ENCODE assay signal across 19 mouse cellular contexts in genomic region chr16:25934181-25934580, GRCm38 (mm10).
"Had no signal": no experiment of that assay in that cellular context is flagged by ENCODE, and none has a peak within 500 bp of the region (broad histone marks: within the 10 kb centered on the region; RNA-seq: fewer than 3 reads in every experiment).

No protein-coding gene starts in this region.

- H3K4me2 ChIP-seq: lung, embryonic 14.5 days; midbrain, embryonic 12.5 days; neural tube, embryonic 13.5 days; neural tube, embryonic 15.5 days had no signal

- H3K9ac ChIP-seq: lung, embryonic 14.5 days; midbrain, embryonic 12.5 days; neural tube, embryonic 13.5 days; neural tube, embryonic 15.5 days had no signal

- DNase-seq: lung, adult 18-20 months; lung, embryonic 14.5 days; lung, postnatal 10 days; lung, postnatal 4 days; midbrain, embryonic 14.5 days; retina, postnatal 1 day; right cerebral cortex, adult 18-20 months; right cerebral cortex, postnatal 25 days; right cerebral cortex, postnatal 4 days; spleen, adult 18-20 months; thymus, adult 2 months; thymus, postnatal 25 days; thymus, postnatal 4 days had no signal

- H3K4me3 ChIP-seq: midbrain, embryonic 10.5 days; midbrain, embryonic 12.5 days; myocyte; neural tube, embryonic 13.5 days; neural tube, embryonic 15.5 days had no signal

- H3K4me1 ChIP-seq: midbrain, embryonic 10.5 days; midbrain, embryonic 12.5 days; neural tube, embryonic 13.5 days; neural tube, embryonic 15.5 days had no signal

- H3K27ac ChIP-seq: midbrain, embryonic 10.5 days; midbrain, embryonic 12.5 days; neural tube, embryonic 13.5 days; neural tube, embryonic 15.5 days had no signal

- H3K9me3 ChIP-seq: midbrain, embryonic 10.5 days; midbrain, embryonic 12.5 days; neural tube, embryonic 13.5 days; neural tube, embryonic 15.5 days had no signal

- H3K36me3 ChIP-seq: midbrain, embryonic 10.5 days; midbrain, embryonic 12.5 days; neural tube, embryonic 13.5 days; neural tube, embryonic 15.5 days had no signal

- H3K27me3 ChIP-seq: midbrain, embryonic 12.5 days; neural tube, embryonic 13.5 days; neural tube, embryonic 15.5 days had no signal

- ATAC-seq: midbrain, embryonic 16.5 days had no signal
